Mouse (Mus musculus) bone marrow, adult 2 months (tissue): Measurements from ENCODE around the gene Abca5.

Experiments
- CTCF ChIP-seq: fragments of 200-500 bp; IDR thresholded peaks from 2 replicates; pipeline ENCODE4 v1.5.1; 2011; ENCODE audit warnings: low read length, control low read depth; ENCODE audit not compliant: control insufficient read depth, insufficient read depth
- POLR2A ChIP-seq: fragments of 200-500 bp; IDR thresholded peaks from 2 replicates; pipeline ENCODE4 v1.6.1; 2011; ENCODE audit warnings: low read depth, mild to moderate bottlenecking, control low read depth, low read length, borderline replicate concordance; ENCODE audit not compliant: control insufficient read depth

DNA sequence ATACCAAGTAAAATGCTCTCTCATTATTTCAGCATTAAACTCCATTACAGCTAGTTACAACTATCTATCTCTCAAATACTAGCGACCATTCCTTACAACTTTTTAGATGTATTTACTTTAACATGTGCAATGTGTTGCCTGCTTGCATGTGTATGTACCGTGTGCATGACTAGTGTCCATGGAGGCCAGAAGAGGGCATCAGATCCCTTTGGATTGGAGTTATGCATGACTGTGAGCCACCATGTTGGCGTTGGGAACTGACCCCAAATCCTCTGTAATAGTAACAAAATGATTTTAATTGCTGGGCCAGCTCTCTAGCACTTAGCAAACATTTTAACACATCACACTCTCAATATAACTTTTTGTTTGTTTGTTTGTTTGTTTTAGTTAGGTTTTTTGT lies 49.1 kb downstream of the Abca5 start:
- no peak for TF ChIP-seq CTCF
- TF ChIP-seq POLR2A: no peak
